Mouse (Mus musculus): ENCODE measurements around the gene Cyb5r3. TPM values are rescaled to one million over a fixed set of nuclear protein-coding genes. Genes with fewer than 3 reads are reported as not detected.
A peak's percentile ranks its signal among the peaks of the same experiment; 100 is the strongest.

Cyb5r3 gene
- polyA plus RNA-seq, 1 experiment from 2014 or later = 270 TPM

GRCm38 (mm10) chr15:83156929-83157666 lies 15.3 kb downstream of the Cyb5r3 start:
- H3K9me3 ChIP-seq = no peaks in the 10 kb centered on the region
- DNase-seq (ENCODE audit: low spot score) = peak; percentile 67
- peaks cover 87% of the 10 kb centered on the region for H3K36me3 ChIP-seq
- H3K27me3 ChIP-seq (ENCODE audit: insufficient read depth, poor library complexity, severe bottlenecking) = peaks cover 2% of the 10 kb centered on the region; the same call in 1 of the 2 replicates
- peaks cover 21% of the 10 kb centered on the region for H3K4me1 ChIP-seq (replicated peaks)
- no peak overlapping the region for H3K4me3 ChIP-seq
- H3K27ac ChIP-seq = peak overlapping the region; percentile 17; the same call in 1 of the 2 replicates
- WGBS = 77% methylated on average over 11 of the region's 11 CpGs

- H3K27me3 ChIP-seq (ENCODE audit: insufficient read depth, poor library complexity, severe bottlenecking) = no peaks in the 10 kb centered on the region
- DNase-seq (ENCODE audit: low spot score) = no peak
- H3K4me3 ChIP-seq = no peak overlapping the region
- peaks cover 9% of the 10 kb centered on the region for H3K4me1 ChIP-seq (replicated peaks)
- H3K36me3 ChIP-seq = peaks cover 76% of the 10 kb centered on the region
- no peak overlapping the region for H3K27ac ChIP-seq
- no peaks in the 10 kb centered on the region for H3K9me3 ChIP-seq
- 83% methylated on average over 6 of the region's 6 CpGs for WGBS
These were observed 16.5 kb downstream of the Cyb5r3 start for GRCm38 (mm10) chr15:83155672-83156419.

GRCm38 (mm10) chr15:83154309-83154708 lies 18.1 kb downstream of the Cyb5r3 start:
- no peak overlapping the region for H3K4me3 ChIP-seq
- DNase-seq (ENCODE audit: low spot score) = no peak
- H3K4me1 ChIP-seq (replicated peaks) = 0 out of 2 replicates have a peak, but pooled peaks cover 4% of the 10 kb centered on the region
- H3K36me3 ChIP-seq = peaks cover 61% of the 10 kb centered on the region
- no peaks in the 10 kb centered on the region for H3K9me3 ChIP-seq
- WGBS = 98% methylated on average over 7 of the region's 7 CpGs
- H3K27ac ChIP-seq = no peak overlapping the region
- H3K27me3 ChIP-seq (ENCODE audit: insufficient read depth, poor library complexity, severe bottlenecking) = no peaks in the 10 kb centered on the region

- 87% methylated on average over 4 of the region's 4 CpGs for WGBS
- H3K4me1 ChIP-seq (replicated peaks) = peaks cover 12% of the 10 kb centered on the region
- H3K27ac ChIP-seq = no peak overlapping the region
These were observed 21.7 kb downstream of the Cyb5r3 start for GRCm38 (mm10) chr15:83150694-83151093.

GRCm38 (mm10) chr15:83150073-83150442 lies 22.3 kb downstream of the Cyb5r3 start:
- DNase-seq (ENCODE audit: low spot score) = no peak
- no peaks in the 10 kb centered on the region for H3K9me3 ChIP-seq
- 35% methylated on average over 3 of the region's 3 CpGs for WGBS
- H3K4me1 ChIP-seq (replicated peaks) = peaks cover 12% of the 10 kb centered on the region
- H3K4me3 ChIP-seq = peak overlapping the region; percentile 96
- peak overlapping the region; percentile 99 for H3K27ac ChIP-seq
- H3K27me3 ChIP-seq (ENCODE audit: insufficient read depth, poor library complexity, severe bottlenecking) = no peaks in the 10 kb centered on the region
- H3K36me3 ChIP-seq = peaks cover 49% of the 10 kb centered on the region

More at GRCm38 (mm10) chr15:83150694-83151093, 21.7 kb downstream of the Cyb5r3 start:
- Histone ChIP-seq H3K36me3 (peaks cover 49% of the 10 kb centered on the region), H3K9me3 (no peaks in the 10 kb centered on the region), H3K4me3 (no peak overlapping the region), H3K27me3 (ENCODE audit: insufficient read depth, poor library complexity, severe bottlenecking) (no peaks in the 10 kb centered on the region)
- DNase-seq (ENCODE audit: low spot score) = no peak

GRCm38 (mm10) chr15:83149196-83150072 lies 23.0 kb downstream of the Cyb5r3 start, which contains the start of gene Poldip3:
TSS of gene Poldip3 (minus strand) at chr15:83149384.
- Histone ChIP-seq H3K27me3 (ENCODE audit: insufficient read depth, poor library complexity, severe bottlenecking) (no peaks in the 10 kb centered on the region), H3K4me1 (replicated peaks) (peaks cover 17% of the 10 kb centered on the region), H3K9me3 (no peaks in the 10 kb centered on the region), H3K27ac (peak within 1 kb of the TSS; percentile 99), H3K4me3 (peak within 1 kb of the TSS; percentile 96), H3K36me3 (peaks cover 51% of the 10 kb centered on the region)
- peak; percentile 96 for DNase-seq (ENCODE audit: low spot score)
- under 1% methylated on average over 56 of the region's 56 CpGs for whole genome bisulfite sequencing

- under 1% methylated on average over 31 of the region's 41 CpGs for WGBS
- peak overlapping the region; percentile 96 for H3K4me3 ChIP-seq
- H3K4me1 ChIP-seq (replicated peaks) = peaks cover 17% of the 10 kb centered on the region
- H3K36me3 ChIP-seq = peaks cover 50% of the 10 kb centered on the region
- H3K27me3 ChIP-seq (ENCODE audit: insufficient read depth, poor library complexity, severe bottlenecking) = no peaks in the 10 kb centered on the region
- H3K27ac ChIP-seq = peak overlapping the region; percentile 99
- DNase-seq (ENCODE audit: low spot score) = no peak
- H3K9me3 ChIP-seq = no peaks in the 10 kb centered on the region
These were observed 23.6 kb downstream of the Cyb5r3 start for GRCm38 (mm10) chr15:83148801-83149195.

- peak overlapping the region; percentile 99 for H3K27ac ChIP-seq
- peaks cover 19% of the 10 kb centered on the region for H3K4me1 ChIP-seq (replicated peaks)
- H3K4me3 ChIP-seq = peak overlapping the region; percentile 96
- H3K27me3 ChIP-seq (ENCODE audit: insufficient read depth, poor library complexity, severe bottlenecking) = no peaks in the 10 kb centered on the region
- DNase-seq (ENCODE audit: low spot score) = no peak
- H3K36me3 ChIP-seq = peaks cover 48% of the 10 kb centered on the region
- 4% methylated on average over 21 of the region's 21 CpGs for WGBS
- no peaks in the 10 kb centered on the region for H3K9me3 ChIP-seq
These were observed 24.0 kb downstream of the Cyb5r3 start for GRCm38 (mm10) chr15:83148395-83148794.

- H3K4me3 ChIP-seq = no peak overlapping the region
- peaks cover 32% of the 10 kb centered on the region for H3K4me1 ChIP-seq (replicated peaks)
- WGBS = 97% methylated on average over 6 of the region's 6 CpGs
- peaks cover 67% of the 10 kb centered on the region for H3K36me3 ChIP-seq
- H3K9me3 ChIP-seq = no peaks in the 10 kb centered on the region
- H3K27ac ChIP-seq = no peak overlapping the region
- H3K27me3 ChIP-seq (ENCODE audit: insufficient read depth, poor library complexity, severe bottlenecking) = no peaks in the 10 kb centered on the region
- DNase-seq (ENCODE audit: low spot score) = no peak
These were observed 26.9 kb downstream of the Cyb5r3 start for GRCm38 (mm10) chr15:83145541-83145940.

GRCm38 (mm10) chr15:83142861-83143260 lies 29.5 kb downstream of the Cyb5r3 start:
- Histone ChIP-seq H3K36me3 (peaks cover 83% of the 10 kb centered on the region), H3K27me3 (ENCODE audit: insufficient read depth, poor library complexity, severe bottlenecking) (no peaks in the 10 kb centered on the region)
- no peak for DNase-seq (ENCODE audit: low spot score)

GRCm38 (mm10) chr15:83135654-83136053 lies 36.7 kb downstream of the Cyb5r3 start:
- WGBS = 94% methylated on average over 2 of the region's 2 CpGs
- Histone ChIP-seq H3K9me3 (no peaks in the 10 kb centered on the region), H3K27me3 (ENCODE audit: insufficient read depth, poor library complexity, severe bottlenecking) (no peaks in the 10 kb centered on the region), H3K4me1 (replicated peaks) (no peaks in the 10 kb centered on the region), H3K36me3 (peaks cover 90% of the 10 kb centered on the region), H3K27ac (no peak overlapping the region), H3K4me3 (no peak overlapping the region)
- no peak for DNase-seq (ENCODE audit: low spot score)

More at GRCm38 (mm10) chr15:83142861-83143260, 29.5 kb downstream of the Cyb5r3 start:
- peaks cover 23% of the 10 kb centered on the region for H3K4me1 ChIP-seq (replicated peaks)
- no peak overlapping the region for H3K4me3 ChIP-seq
- no peaks in the 10 kb centered on the region for H3K9me3 ChIP-seq
- 59% methylated on average over 5 of the region's 5 CpGs for WGBS
- H3K27ac ChIP-seq = no peak overlapping the region

- Histone ChIP-seq H3K27ac (no peak overlapping the region), H3K9me3 (no peaks in the 10 kb centered on the region), H3K27me3 (ENCODE audit: insufficient read depth, poor library complexity, severe bottlenecking) (no peaks in the 10 kb centered on the region), H3K4me1 (replicated peaks) (no peaks in the 10 kb centered on the region), H3K36me3 (peaks cover 94% of the 10 kb centered on the region), H3K4me3 (no peak overlapping the region)
- no peak for DNase-seq (ENCODE audit: low spot score)
- WGBS = 93% methylated on average over 6 of the region's 6 CpGs
These were observed 37.7 kb downstream of the Cyb5r3 start for GRCm38 (mm10) chr15:83134671-83135070.
